Mouse (Mus musculus) cortical plate, adult 2 months (tissue): ENCODE results near the gene Iqce.

ENCODE experiments used
- CTCF ChIP-seq: fragments of 200-500 bp; IDR thresholded peaks from 2 replicates; pipeline ENCODE4 v1.5.1; 2011; ENCODE audit warnings: mild to moderate bottlenecking, control low read depth, low read length; ENCODE audit not compliant: insufficient read depth; ENCODE audit errors: extremely low read depth
- POLR2A ChIP-seq: fragments of 200-500 bp; IDR thresholded peaks from 2 replicates; pipeline ENCODE4 v1.6.1; 2011; ENCODE audit warnings: mild to moderate bottlenecking, low read length, control low read depth; ENCODE audit not compliant: insufficient read depth; ENCODE audit errors: extremely low read depth

- no peak for TF ChIP-seq CTCF
- no peak for TF ChIP-seq POLR2A
Observed at GRCm38 (mm10) chr5:140624238-140624637, 77.9 kb downstream of the Iqce start.
